Mouse (Mus musculus): ENCODE results near the gene Elmo2. TPM values are rescaled to one million over a fixed set of nuclear protein-coding genes. Genes with fewer than 3 reads are reported as not detected.

The Elmo2 gene
- polyA plus RNA-seq, 1 experiment from 2014 or later: 115 TPM

DNA sequence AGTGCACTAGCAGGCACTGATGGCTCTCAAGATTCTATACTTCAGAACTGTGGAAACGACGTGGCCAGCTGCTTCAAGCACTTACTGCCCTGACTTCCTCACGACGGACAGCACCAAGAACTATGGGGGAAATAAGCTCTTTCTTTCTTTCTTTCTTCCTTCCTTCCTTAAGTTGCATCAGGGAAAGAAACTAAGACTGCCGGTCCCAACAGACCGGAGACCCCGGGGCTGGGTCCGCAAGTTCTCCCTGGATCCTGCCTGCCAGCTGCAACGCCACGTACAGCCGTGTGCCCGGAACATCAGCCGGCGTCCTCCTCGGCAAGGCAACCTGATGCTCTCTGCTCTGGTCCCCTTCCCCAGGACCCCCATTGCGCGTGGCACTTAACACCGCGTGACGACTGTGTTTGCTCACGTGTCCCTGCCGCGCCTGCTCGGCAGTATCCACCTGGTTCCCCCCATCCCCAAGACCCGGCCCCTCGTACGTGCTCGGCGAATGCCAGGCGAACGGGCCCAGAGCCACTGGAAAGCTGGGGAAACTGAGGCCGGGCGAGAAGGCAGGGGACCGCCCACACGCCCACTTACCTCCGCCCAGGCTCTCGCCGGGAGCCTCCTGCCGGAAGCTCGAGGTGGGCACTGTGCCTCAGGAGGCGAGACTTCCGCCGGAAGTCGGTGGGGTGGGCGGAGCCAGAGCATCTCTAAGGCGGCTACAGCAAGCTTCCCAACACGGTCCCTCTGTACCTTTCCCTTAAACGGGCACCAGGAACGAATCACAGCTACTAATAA lies 38.9 kb downstream of the Elmo2 start, which contains the start of gene Slc35c2:
Gene Slc35c2 (minus strand): TSS at position 668 of the 783 bp plus-strand sequence.
- H3K4me3 ChIP-seq (replicated peaks; ENCODE audit: low read length): peak within 1 kb of the TSS; percentile 48
- no peaks in the 10 kb centered on the region for H3K9me3 ChIP-seq (ENCODE audit: control insufficient read depth, low read length)
- WGBS: under 1% methylated on average over 49 of the region's 49 CpGs
- H3K27ac ChIP-seq (ENCODE audit: low read length): peak within 1 kb of the TSS; percentile 97
- H3K27me3 ChIP-seq (replicated peaks; ENCODE audit: control insufficient read depth, insufficient read depth, low read length): no peaks in the 10 kb centered on the region
- H3K36me3 ChIP-seq (ENCODE audit: control insufficient read depth, insufficient read depth): peaks cover 22% of the 10 kb centered on the region
- H3K4me2 ChIP-seq (ENCODE audit: low read length): peak within 1 kb of the TSS; percentile 91
- H3K9ac ChIP-seq (replicated peaks; ENCODE audit: low read depth, low read length): peak within 1 kb of the TSS; percentile 54
- peaks cover 35% of the 10 kb centered on the region for H3K4me1 ChIP-seq (replicated peaks; ENCODE audit: control insufficient read depth, insufficient read depth, low read length)
- peak; percentile 91 for ATAC-seq

DNA sequence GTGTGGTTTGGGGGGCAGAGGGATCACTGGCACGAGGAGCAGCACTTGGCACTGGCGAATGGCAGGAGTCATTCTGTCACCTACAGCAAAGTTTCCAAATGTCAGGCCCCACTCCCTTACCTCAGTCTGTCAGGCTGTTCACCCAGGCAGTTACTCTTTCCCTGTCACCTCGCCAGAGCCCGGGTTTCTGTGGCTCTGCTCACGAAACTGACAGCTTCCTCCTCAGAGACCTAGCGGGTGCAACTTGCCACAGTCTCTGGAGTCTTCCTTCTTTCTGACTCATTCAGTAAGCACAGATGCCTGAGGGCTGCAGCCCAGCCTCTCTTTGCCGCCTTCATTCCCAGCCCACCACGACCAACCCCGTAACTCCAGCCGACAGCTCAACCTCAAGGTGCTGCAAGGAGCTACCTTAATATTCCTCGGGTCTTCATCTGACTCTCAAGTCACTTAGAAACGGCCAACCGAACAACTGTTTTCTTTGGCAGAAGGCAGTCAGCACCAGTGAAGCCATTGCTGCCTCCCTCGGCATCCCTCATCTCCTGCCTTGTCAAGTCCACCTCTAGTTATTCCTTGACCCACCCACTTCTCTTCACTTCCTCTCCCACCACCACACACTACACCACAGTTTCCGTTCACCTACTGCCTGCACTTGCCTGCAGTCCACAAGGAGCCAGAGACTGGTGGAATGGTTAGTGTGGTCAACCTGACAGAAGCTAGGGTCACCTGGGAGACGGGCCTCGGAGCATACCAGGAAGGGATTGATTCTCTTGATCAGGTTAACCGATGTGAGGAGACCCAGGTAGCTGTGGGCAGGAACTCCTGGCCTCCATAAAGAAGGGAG lies 39.7 kb downstream of the Elmo2 start:
- no peaks in the 10 kb centered on the region for H3K9me3 ChIP-seq (ENCODE audit: control insufficient read depth, low read length)
- 66% methylated on average over 18 of the region's 18 CpGs for WGBS
- H3K9ac ChIP-seq (replicated peaks; ENCODE audit: low read depth, low read length): peak overlapping the region; percentile 54
- H3K36me3 ChIP-seq (ENCODE audit: control insufficient read depth, insufficient read depth): peaks cover 16% of the 10 kb centered on the region
- H3K4me2 ChIP-seq (ENCODE audit: low read length): peak overlapping the region; percentile 91
- ATAC-seq: no peak
- H3K4me3 ChIP-seq (replicated peaks; ENCODE audit: low read length): peak overlapping the region; percentile 48
- no peaks in the 10 kb centered on the region for H3K27me3 ChIP-seq (replicated peaks; ENCODE audit: control insufficient read depth, insufficient read depth, low read length)
- H3K4me1 ChIP-seq (replicated peaks; ENCODE audit: control insufficient read depth, insufficient read depth, low read length): peaks cover 40% of the 10 kb centered on the region
- H3K27ac ChIP-seq (ENCODE audit: low read length): no peak overlapping the region

DNA sequence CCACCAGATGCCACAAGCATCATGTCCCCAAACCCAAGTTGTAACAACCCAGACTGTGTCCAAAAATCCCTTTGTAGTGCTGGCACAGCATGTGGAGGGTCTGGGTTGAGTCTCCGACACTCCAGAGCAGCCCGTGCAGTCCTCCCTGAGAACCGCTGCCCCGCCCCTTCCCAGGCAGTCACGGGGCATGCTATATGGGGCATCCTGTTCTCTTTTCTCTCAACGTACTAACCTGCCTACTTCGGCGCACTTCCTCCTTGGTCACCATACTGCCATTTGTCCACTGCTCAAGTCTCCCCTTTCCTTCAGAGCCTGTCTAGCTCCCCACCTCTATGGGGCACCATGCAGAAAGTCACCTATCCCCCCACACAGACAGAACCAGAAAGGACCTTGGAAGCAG lies 40.7 kb downstream of the Elmo2 start:
- peaks cover 9% of the 10 kb centered on the region for H3K36me3 ChIP-seq (ENCODE audit: control insufficient read depth, insufficient read depth)
- H3K4me3 ChIP-seq (replicated peaks; ENCODE audit: low read length): no peak overlapping the region
- whole genome bisulfite sequencing: 88% methylated on average over 8 of the region's 8 CpGs
- H3K4me1 ChIP-seq (replicated peaks; ENCODE audit: control insufficient read depth, insufficient read depth, low read length): peaks cover 40% of the 10 kb centered on the region
- no peak overlapping the region for H3K27ac ChIP-seq (ENCODE audit: low read length)
- no peak overlapping the region for H3K9ac ChIP-seq (replicated peaks; ENCODE audit: low read depth, low read length)
- no peak for ATAC-seq
- H3K4me2 ChIP-seq (ENCODE audit: low read length): no peak overlapping the region
- H3K9me3 ChIP-seq (ENCODE audit: control insufficient read depth, low read length): no peaks in the 10 kb centered on the region
- no peaks in the 10 kb centered on the region for H3K27me3 ChIP-seq (replicated peaks; ENCODE audit: control insufficient read depth, insufficient read depth, low read length)

DNA sequence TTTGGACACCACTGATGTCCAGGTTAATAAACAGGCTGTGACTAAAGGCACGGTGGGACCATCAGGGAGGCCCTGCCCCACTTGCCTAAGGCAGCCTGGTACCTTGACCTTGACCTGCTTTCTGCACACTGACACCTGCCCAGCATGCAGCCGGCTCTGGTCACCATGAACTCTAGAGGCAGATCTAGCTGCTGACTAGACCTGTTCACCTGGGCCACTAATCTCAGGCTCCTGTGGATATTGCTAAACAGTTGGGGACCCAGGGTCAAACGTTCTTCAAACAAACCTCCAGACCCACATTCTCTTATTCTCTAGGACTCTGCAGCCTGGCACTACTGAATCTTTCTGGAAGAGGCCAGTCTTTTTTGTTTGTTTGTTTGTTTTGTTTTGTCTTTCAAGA lies 41.2 kb downstream of the Elmo2 start:
- Histone ChIP-seq H3K4me1 (replicated peaks; ENCODE audit: control insufficient read depth, insufficient read depth, low read length) (peaks cover 40% of the 10 kb centered on the region), H3K4me2 (ENCODE audit: low read length) (no peak overlapping the region), H3K4me3 (replicated peaks; ENCODE audit: low read length) (no peak overlapping the region), H3K27me3 (replicated peaks; ENCODE audit: control insufficient read depth, insufficient read depth, low read length) (no peaks in the 10 kb centered on the region), H3K36me3 (ENCODE audit: control insufficient read depth, insufficient read depth) (peaks cover 8% of the 10 kb centered on the region), H3K9ac (replicated peaks; ENCODE audit: low read depth, low read length) (no peak overlapping the region), H3K9me3 (ENCODE audit: control insufficient read depth, low read length) (no peaks in the 10 kb centered on the region), H3K27ac (ENCODE audit: low read length) (no peak overlapping the region)
- no peak for ATAC-seq
- 82% methylated on average over 3 of the region's 3 CpGs for WGBS

DNA sequence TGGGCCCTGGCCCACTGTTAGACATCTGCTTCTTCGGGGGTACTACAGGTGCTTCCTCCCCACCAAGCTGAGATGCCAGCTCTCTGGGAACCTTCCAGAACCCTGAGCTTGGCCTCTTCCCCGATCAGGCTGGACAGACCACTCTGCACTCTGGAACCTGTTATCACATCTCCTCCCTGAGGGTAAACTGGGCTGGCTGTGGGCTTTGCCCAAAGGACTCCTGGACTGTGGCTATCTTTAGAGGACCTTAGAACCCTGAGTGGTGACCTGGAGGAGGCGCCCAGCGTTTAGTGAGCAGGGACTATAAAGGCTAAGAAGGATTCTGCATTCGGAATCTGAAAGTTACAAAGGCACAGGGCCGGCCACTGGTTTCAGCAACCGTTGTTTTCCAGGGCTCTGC lies 41.9 kb downstream of the Elmo2 start:
- Histone ChIP-seq H3K4me1 (replicated peaks; ENCODE audit: control insufficient read depth, insufficient read depth, low read length) (peaks cover 35% of the 10 kb centered on the region), H3K27me3 (replicated peaks; ENCODE audit: control insufficient read depth, insufficient read depth, low read length) (no peaks in the 10 kb centered on the region), H3K4me3 (replicated peaks; ENCODE audit: low read length) (no peak overlapping the region), H3K27ac (ENCODE audit: low read length) (no peak overlapping the region), H3K9me3 (ENCODE audit: control insufficient read depth, low read length) (no peaks in the 10 kb centered on the region), H3K9ac (replicated peaks; ENCODE audit: low read depth, low read length) (no peak overlapping the region), H3K36me3 (ENCODE audit: control insufficient read depth, insufficient read depth) (0 out of 2 replicates have a peak, but pooled peaks cover 2% of the 10 kb centered on the region), H3K4me2 (ENCODE audit: low read length) (no peak overlapping the region)
- ATAC-seq: no peak
- WGBS: 89% methylated on average over 7 of the region's 7 CpGs

DNA sequence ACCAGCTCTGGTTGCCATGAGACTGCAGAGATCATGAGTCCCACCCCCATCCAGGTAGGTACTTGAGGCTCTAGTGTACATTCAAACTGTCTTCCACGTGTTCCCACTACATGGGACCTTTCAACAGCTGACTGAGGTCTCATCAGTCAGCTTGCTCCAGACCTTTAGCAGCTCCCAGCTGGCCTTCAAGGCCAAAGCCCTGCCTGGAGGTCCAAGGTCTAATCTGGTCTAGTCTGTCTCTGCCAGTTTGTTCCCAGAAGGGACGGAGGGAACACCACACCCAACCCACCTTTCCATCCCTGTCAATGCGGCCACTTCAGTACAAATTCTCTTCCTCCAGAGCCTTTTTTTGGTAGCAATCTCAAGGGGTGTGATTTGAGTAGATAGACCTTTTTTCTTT lies 42.6 kb downstream of the Elmo2 start:
- Histone ChIP-seq H3K36me3 (ENCODE audit: control insufficient read depth, insufficient read depth) (no peaks in the 10 kb centered on the region), H3K9ac (replicated peaks; ENCODE audit: low read depth, low read length) (no peak overlapping the region), H3K27ac (ENCODE audit: low read length) (no peak overlapping the region), H3K9me3 (ENCODE audit: control insufficient read depth, low read length) (no peaks in the 10 kb centered on the region), H3K4me1 (replicated peaks; ENCODE audit: control insufficient read depth, insufficient read depth, low read length) (peaks cover 28% of the 10 kb centered on the region), H3K4me3 (replicated peaks; ENCODE audit: low read length) (no peak overlapping the region), H3K4me2 (ENCODE audit: low read length) (no peak overlapping the region), H3K27me3 (replicated peaks; ENCODE audit: control insufficient read depth, insufficient read depth, low read length) (no peaks in the 10 kb centered on the region)
- WGBS: 94% methylated on average over 3 of the region's 3 CpGs
- ATAC-seq: no peak

DNA sequence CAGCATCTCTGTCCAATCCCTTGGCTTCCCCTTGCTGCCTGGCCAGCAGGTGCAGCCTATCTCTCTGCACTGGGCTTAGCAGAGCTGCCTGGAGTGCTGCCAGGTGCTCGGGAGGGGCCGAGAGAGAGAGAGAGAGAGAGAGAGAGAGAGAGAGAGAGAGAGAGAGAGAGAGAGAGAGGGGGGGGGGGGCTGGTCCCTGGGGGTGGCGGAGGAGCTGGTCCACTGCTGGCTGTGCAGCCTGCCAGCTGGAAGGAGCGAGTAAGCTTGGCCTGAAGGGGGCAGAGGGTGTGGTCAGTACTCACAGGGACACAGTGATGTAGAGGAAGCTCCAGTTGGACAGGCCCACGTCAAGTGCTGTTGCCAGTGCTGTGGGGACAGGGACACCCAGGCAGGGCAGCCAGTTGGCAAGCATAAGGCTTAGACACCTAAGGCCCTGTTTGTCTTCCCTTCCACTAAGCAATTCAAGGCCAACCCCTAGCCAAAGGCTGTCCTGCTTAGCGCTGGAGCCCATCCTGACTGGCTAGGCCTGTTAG lies 44.4 kb downstream of the Elmo2 start:
- ATAC-seq: no peak
- no peak overlapping the region for H3K27ac ChIP-seq (ENCODE audit: low read length)
- WGBS: 26% methylated on average over 6 of the region's 6 CpGs

DNA sequence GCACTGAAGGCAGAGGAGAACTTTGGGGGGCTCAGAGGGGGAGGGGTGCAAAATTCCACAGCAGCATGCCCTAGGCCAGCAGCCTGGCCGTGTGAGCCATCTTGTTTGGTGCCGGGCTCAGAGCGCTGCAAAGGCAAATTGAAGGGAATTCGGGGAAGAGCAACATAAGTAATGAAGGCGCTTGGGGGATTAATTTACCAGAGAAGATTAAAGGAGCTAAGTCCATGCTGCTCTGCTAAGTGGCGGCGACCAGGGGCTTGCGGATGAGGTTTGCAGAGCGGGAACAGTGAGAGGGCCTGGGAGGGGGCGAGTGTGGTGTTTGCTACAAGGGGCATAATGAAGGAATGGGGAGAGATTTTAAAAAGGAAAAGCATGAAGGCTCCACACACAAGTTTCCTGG lies 46.9 kb downstream of the Elmo2 start:
- no peaks in the 10 kb centered on the region for H3K27me3 ChIP-seq (replicated peaks; ENCODE audit: control insufficient read depth, insufficient read depth, low read length)
- H3K4me1 ChIP-seq (replicated peaks; ENCODE audit: control insufficient read depth, insufficient read depth, low read length): peaks cover 24% of the 10 kb centered on the region
- H3K9me3 ChIP-seq (ENCODE audit: control insufficient read depth, low read length): no peaks in the 10 kb centered on the region
- no peak overlapping the region for H3K27ac ChIP-seq (ENCODE audit: low read length)
- peaks cover 2% of the 10 kb centered on the region; the same call in 1 of the 2 replicates for H3K36me3 ChIP-seq (ENCODE audit: control insufficient read depth, insufficient read depth)
- no peak for ATAC-seq
- no peak overlapping the region for H3K9ac ChIP-seq (replicated peaks; ENCODE audit: low read depth, low read length)
- WGBS: 18% methylated on average over 10 of the region's 10 CpGs
- H3K4me2 ChIP-seq (ENCODE audit: low read length): no peak overlapping the region
- no peak overlapping the region for H3K4me3 ChIP-seq (replicated peaks; ENCODE audit: low read length)

More for the DNA sequence above, 44.4 kb downstream of the Elmo2 start:
- H3K9me3 ChIP-seq (ENCODE audit: control insufficient read depth, low read length): no peaks in the 10 kb centered on the region
- H3K36me3 ChIP-seq (ENCODE audit: control insufficient read depth, insufficient read depth): peaks cover under 1% of the 10 kb centered on the region; the same call in 1 of the 2 replicates
- H3K9ac ChIP-seq (replicated peaks; ENCODE audit: low read depth, low read length): no peak overlapping the region
- no peak overlapping the region for H3K4me3 ChIP-seq (replicated peaks; ENCODE audit: low read length)
- H3K27me3 ChIP-seq (replicated peaks; ENCODE audit: control insufficient read depth, insufficient read depth, low read length): no peaks in the 10 kb centered on the region
- H3K4me1 ChIP-seq (replicated peaks; ENCODE audit: control insufficient read depth, insufficient read depth, low read length): peaks cover 17% of the 10 kb centered on the region
- H3K4me2 ChIP-seq (ENCODE audit: low read length): no peak overlapping the region

DNA sequence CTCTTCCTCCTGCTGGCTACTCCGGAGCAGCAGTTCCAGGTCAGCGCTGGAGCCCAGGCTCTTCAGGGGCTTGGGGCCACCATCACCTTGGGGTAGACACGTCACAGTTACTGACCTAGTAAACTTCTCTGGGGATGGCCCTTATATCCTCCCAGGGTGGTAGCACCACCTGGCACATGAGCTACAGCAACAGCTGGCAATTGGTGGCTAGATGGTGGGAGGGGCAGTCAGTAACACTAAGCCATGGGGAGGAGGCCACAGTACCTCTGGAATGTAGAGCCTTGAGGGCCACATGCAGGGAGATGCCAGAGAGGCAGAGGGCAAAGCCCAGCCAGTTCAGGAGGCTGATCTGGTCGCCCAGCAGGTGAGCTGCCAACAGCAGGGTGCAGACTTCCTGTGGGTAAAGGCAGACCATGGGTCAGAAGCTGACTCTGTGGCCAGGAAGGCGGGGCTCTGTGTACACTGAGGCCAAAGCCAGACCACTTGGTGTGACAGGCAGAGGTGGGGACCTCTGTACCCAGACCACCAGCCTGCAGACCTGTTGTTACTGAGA lies 49.0 kb downstream of the Elmo2 start:
- H3K36me3 ChIP-seq (ENCODE audit: control insufficient read depth, insufficient read depth): peaks cover 2% of the 10 kb centered on the region; the same call in 1 of the 2 replicates
- ATAC-seq: no peak
- no peaks in the 10 kb centered on the region for H3K27me3 ChIP-seq (replicated peaks; ENCODE audit: control insufficient read depth, insufficient read depth, low read length)
- no peak overlapping the region for H3K9ac ChIP-seq (replicated peaks; ENCODE audit: low read depth, low read length)
- H3K4me2 ChIP-seq (ENCODE audit: low read length): no peak overlapping the region
- WGBS: 81% methylated on average over 5 of the region's 5 CpGs
- H3K4me1 ChIP-seq (replicated peaks; ENCODE audit: control insufficient read depth, insufficient read depth, low read length): peaks cover 26% of the 10 kb centered on the region
- H3K27ac ChIP-seq (ENCODE audit: low read length): no peak overlapping the region
- no peaks in the 10 kb centered on the region for H3K9me3 ChIP-seq (ENCODE audit: control insufficient read depth, low read length)
- no peak overlapping the region for H3K4me3 ChIP-seq (replicated peaks; ENCODE audit: low read length)
